Mouse (Mus musculus): Measurements from ENCODE around the gene Neurog3. TPM values are rescaled to one million over a fixed set of nuclear protein-coding genes. Genes with fewer than 3 reads are reported as not detected.

Gene Neurog3
- total RNA-seq, 2 experiments from 2014 or later, result not detected

DNA sequence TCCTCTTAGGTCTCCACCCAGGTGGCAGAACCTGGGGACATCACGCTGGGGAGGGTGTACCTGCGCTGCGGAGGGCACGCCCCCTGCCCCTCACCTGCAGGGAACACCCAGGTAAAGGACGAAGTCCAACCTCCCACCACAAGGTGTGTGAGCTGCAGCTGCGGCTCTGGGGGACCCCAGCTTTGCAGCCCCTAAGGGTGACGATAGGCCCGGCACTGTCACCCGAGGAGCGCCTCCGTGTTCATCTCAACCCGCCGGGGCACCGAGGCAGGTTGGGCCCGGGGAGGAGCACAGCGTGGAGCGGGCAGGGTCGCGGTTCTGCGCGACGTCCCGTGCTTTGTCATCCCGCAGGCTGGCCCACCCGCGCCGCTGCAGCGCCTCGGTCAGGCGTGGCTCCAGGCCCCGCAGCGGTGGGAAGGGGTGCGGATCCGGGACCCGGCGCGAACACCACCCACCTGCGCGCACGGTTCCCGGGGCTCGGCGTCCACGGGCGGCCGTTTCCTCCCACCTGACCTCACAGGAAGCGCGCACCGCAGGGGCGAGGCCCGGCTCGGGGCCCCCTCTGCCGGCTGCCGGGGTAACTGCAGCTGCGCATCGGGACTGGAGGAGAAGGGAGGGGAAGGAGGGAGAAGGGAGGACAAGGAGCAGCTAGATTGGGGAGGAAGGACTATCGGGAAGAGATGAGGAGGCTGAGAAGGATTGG lies 22.2 kb upstream of the Neurog3 start:
- peak; percentile 88 for DNase-seq
- peak; percentile 97; the same call in 1 of the 2 replicates for TF ChIP-seq CTCF (IDR thresholded peaks at IDR 0.05)
- Histone ChIP-seq H3K27ac (peak overlapping the region; percentile 64), H3K4me3 (peak overlapping the region; percentile 74)
- intact Hi-C loops (cut with DNase I), result no loop called here

DNA sequence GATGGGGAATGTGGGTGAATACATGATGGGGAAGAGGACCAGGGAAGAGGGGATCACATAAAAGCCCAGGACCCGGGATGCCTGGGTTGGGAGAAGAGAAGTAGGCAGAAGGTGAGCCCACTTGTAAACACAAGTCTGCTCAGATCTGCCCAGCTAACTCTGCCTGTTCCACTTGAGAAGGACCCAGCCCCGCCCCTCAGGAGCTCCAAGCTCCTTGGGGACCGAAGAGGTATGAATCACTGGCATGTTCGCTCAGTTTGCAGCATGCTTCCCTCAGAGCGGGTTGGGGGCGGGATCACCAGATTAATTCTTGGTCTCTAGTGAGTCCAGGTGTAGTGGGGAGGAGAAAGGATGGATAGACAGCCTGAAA lies 21.7 kb upstream of the Neurog3 start:
- intact Hi-C loops (cut with DNase I), result no loop called here
- TF ChIP-seq CTCF (IDR thresholded peaks at IDR 0.05), result no peak
- Histone ChIP-seq H3K4me3 (peak overlapping the region; percentile 74), H3K27ac (no peak overlapping the region)
- no peak for DNase-seq

DNA sequence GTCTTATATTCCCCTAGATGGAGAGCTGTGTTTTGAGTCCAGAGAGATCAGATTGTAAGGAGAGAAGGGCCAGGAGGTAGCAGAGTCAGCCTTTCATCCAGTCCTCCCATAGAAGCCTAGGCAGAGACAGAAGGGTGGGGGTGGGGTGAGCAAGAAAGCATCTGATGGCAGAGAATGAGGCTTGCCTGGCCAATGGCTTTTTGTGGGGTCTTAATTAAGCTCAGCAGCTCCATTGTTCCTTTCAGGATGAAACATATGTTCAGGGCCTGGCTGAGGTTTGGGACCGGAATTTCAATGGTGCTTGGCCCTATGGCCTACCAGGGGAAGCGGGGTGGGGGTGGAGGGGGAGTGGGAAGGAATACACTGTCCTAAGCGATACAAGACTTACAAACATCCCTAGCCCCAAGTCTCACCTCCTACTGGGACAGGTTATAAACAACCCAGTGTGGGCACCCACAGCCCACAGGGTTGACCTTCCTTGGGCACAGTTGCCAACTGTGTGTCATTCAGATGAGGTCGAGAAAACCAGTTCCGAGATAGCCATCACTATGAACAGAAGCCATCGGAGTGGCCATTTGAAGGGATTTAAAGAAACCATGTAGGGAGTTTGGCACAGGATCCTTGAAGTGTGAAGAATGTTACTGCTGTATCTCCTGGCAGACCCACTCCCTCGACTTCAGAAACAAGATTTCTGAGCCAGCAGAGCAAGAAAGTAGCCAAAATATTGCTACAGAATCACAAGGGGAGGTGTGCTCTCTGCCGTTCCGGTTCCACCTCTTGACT lies 18.8 kb upstream of the Neurog3 start:
- no peak overlapping the region for H3K27ac ChIP-seq
- no peak for DNase-seq
- TF ChIP-seq CTCF (IDR thresholded peaks at IDR 0.05), result no peak
- intact Hi-C loops (cut with DNase I), result no loop called here
- H3K4me3 ChIP-seq, result no peak overlapping the region

DNA sequence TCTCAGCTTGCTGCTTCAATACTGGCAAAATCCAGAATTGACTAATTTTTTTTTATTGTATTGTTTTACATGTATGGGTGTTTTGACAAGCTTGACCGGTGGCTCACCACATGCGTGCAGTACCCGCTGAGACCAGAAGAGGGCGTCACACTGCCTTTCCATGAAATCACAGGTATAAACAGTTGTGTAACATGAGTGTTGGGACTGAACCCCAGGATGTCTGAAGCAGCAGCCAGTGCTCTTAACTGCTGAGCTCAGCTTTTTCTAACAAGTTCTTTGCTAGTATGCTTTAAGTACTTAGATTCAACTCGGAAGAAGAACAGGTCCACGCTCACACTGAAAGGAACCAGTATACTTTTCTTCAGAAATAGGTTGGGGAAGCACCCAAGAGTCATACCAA lies 5.8 kb upstream of the Neurog3 start:
- TF ChIP-seq CTCF (IDR thresholded peaks at IDR 0.05), result peak; percentile 55
- Histone ChIP-seq H3K4me3 (no peak overlapping the region), H3K27ac (no peak overlapping the region)
- no peak for DNase-seq
- intact Hi-C loops (cut with DNase I), result no loop called here

DNA sequence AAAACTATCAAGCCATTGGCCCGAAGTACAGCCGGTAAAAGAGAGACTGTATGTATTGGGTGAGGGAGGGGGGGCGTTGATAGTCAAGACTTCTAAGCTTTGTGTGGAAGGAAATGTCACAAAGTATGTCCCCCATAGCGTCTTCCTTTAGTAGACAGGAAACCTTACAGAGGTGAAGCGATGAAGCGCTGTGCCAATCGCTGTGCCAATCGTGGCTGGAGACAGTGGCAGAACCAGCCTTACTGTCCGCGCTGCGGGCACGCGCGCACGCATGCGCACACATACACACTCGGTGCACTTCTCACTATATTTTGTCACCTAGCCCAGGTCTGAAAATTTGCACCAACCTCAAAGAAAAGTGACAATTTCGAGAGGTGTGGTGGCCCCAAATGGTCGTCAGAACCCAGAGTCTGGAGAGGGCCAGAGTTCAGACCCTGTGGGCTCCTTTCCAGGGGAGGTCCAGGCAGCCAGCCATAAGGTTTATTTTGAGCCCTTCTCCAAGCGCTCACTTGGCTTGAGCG lies 5.1 kb upstream of the Neurog3 start:
- Histone ChIP-seq H3K27ac (no peak overlapping the region; the same call in 1 of the 2 replicates), H3K4me3 (peak overlapping the region; percentile 53)
- TF ChIP-seq CTCF (IDR thresholded peaks at IDR 0.05), result no peak
- intact Hi-C loops (cut with DNase I), result no loop called here
- DNase-seq, result peak; percentile 41

DNA sequence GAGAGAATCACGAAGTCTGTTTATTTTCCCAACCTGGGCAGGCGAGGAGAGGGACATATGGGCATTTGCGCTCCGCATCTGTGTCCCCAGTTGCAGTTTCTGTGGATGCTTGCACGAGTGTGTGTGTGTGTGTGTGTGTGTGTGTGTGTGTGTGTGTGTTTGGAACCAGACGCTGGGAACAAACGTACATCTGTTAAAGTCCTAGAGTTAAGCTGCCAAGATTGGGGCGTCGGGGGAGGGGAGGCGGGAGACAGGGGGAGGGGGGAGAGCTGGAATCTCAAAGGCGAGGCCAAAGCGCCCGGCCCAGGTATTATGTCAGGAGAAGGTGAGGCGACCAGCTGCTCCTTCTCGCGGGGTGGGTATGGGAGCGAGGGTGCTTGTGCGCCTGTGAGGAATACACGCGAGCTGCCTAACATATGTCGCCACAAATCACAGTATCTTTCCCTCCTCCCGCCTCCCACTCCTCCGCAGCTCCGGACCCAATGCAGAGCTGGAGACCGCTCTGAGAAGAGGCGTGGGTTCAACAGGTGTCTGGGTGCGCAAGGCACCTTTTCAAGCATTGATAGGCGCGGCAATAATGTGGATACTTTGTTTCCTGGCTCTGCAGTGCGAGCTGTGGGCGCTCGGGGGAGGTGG lies 4.5 kb upstream of the Neurog3 start:
- DNase-seq, result no peak
- Histone ChIP-seq H3K4me3 (peak overlapping the region; percentile 53; the same call in 1 of the 2 replicates), H3K27ac (no peak overlapping the region)
- intact Hi-C loops (cut with DNase I), result no loop called here
- TF ChIP-seq CTCF (IDR thresholded peaks at IDR 0.05), result no peak

DNA sequence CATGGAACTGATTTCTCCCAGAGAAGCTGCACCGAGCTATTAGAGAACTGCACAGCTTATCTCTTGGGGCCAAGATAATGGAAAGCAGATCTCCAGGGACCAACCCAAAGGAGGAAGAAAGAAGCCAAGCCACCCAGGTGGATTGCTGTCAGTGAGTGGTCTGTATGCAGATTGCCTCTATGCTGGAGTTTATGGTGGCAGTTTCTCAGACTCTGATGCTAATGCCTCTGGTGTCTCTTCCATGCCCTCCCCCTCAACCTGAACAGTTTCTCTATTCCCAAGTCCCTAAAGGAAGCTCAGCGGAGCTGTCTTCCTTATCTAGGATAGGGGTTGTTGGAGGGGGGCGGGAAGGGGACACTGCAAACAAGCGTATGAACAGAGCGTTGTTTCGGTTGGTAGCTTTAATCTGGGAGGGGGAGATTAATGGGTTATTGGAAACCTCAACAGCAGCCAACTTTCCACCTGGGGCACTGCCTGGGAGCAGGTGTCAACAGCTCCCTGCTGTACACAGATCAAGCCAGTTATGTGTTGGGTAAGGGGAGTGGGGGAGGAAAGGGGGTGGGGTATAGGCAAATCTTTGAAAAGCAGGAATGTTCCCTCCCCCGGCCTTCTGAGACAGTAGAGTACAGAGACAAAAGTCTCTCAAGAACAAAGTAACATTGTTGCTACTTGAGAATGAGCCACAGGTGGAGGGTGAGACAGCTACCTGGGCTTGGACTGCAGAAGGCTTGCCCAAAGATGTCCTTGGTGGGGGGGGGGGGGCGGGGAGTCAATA lies 3.0 kb downstream of the Neurog3 start:
- intact Hi-C loops (cut with DNase I), result no loop called here
- DNase-seq, result no peak
- H3K4me3 ChIP-seq, result no peak overlapping the region
- TF ChIP-seq CTCF (IDR thresholded peaks at IDR 0.05), result no peak
- no peak overlapping the region for H3K27ac ChIP-seq

DNA sequence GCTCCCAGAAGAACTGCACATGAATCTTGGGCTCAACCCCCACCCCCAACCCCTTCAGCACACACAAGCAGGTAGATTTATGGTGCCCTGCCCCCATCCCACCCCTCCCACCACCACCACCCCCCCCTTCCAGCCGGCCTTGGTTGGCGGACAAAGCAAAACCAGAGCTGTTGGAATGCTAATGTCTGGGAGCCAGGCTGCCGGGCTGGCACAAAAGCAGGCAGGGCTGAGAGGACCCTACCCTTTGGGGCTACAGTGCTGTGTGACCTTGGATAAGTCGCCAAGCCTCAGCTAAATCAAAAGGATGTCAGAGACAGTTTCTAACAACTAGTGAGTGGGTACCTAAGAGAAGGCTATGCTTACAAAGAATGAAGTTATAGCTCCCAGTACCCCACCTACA lies 4.3 kb downstream of the Neurog3 start:
- H3K4me3 ChIP-seq, result no peak overlapping the region
- intact Hi-C loops (cut with DNase I), result no loop called here
- no peak for TF ChIP-seq CTCF (IDR thresholded peaks at IDR 0.05)

DNA sequence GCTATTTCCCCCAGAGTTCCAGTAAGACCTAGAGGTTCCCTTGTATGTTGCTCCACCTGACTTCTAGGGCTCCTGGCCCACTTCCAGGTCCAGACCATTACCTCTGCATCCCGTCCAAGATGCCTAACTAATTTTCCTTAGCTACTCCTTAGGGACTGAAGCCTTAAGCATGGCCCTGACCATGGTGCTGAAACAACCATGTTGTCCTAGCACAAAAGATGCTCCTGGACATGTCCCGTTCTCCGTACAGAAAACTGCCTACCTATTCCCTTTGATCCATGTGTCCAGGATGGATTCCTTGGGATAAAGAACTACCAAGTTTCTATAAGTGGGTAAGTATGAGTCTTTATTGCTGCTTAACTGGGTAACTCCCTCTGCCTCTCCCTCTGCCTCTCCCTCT lies 5.2 kb downstream of the Neurog3 start:
- intact Hi-C loops (cut with DNase I), result no loop called here
- Histone ChIP-seq H3K4me3 (no peak overlapping the region), H3K27ac (no peak overlapping the region)
- no peak for DNase-seq
- no peak for TF ChIP-seq CTCF (IDR thresholded peaks at IDR 0.05)

More for the DNA sequence above, 4.3 kb downstream of the Neurog3 start:
- H3K27ac ChIP-seq, result no peak overlapping the region
- DNase-seq, result no peak

DNA sequence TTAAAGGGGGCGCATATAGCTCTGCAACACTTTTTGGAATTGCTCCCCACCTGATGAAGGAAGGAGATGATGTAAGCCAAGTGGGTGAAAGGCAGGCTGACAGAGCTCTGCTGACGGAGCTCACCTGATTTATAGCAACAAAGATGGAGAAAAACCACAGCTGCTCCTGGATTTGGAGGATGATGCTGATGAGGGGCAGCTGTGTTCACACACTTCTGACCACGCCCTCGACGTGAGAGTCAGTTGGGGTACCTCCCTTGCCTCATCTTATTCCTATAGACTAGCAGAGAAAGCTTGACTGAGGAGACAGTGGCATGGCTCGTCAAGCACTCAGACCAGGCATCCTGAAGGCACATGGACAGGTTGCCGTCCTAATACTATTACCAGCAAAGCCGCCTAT lies 10.9 kb downstream of the Neurog3 start, which contains the start of gene Fam241b:
Fam241b (minus strand) TSS at position 101 of the 400 bp plus-strand sequence.
- TF ChIP-seq CTCF (IDR thresholded peaks at IDR 0.05), result no peak
- intact Hi-C loops (cut with DNase I), result no loop called here
- no peak for DNase-seq
- no peak within 1 kb of the TSS for H3K27ac ChIP-seq
- no peak within 1 kb of the TSS for H3K4me3 ChIP-seq

DNA sequence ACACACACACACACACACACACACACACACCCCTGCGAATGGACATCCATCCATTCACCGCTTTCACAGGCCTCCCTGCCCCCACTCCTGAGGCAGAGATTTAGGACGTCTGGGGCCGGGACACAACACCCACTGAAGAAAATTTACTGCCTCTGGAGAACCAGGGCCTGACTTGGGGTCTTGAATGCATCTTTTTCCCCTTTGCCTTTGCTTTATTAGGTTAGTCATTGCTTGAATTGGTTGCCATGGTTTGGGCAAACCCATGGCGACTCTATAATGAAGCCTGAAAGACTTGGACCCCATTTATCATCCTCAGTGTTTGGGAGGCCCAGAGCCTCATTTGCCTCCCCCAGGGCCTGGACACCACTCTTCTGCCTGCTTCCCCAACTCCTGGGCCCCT lies 13.1 kb downstream of the Neurog3 start:
- no peak for DNase-seq
- TF ChIP-seq CTCF (IDR thresholded peaks at IDR 0.05), result no peak
- no peak overlapping the region for H3K27ac ChIP-seq
- no peak overlapping the region for H3K4me3 ChIP-seq
- intact Hi-C loops (cut with DNase I), result no loop called here

Data from gastrocnemius, adult 2 months (tissue).